Mouse (Mus musculus): ENCODE measurements around the gene Safb.

Gene Safb

GRCm38 (mm10) chr17:56643237-56643636 lies 58.6 kb downstream of the Safb start:
- DNase-seq (ENCODE audit: low read depth, low spot score) = no peak

GRCm38 (mm10) chr17:56647546-56647945 lies 62.9 kb downstream of the Safb start:
- no peak for DNase-seq (ENCODE audit: low read depth, low spot score)

GRCm38 (mm10) chr17:56651801-56652200 lies 67.2 kb downstream of the Safb start:
- DNase-seq (ENCODE audit: low read depth, low spot score) = no peak

- no peak for DNase-seq (ENCODE audit: low read depth, low spot score)
Observed at GRCm38 (mm10) chr17:56654771-56655170, 70.1 kb downstream of the Safb start.

- DNase-seq (ENCODE audit: low read depth, low spot score) = no peak
Observed at GRCm38 (mm10) chr17:56655311-56655710, 70.7 kb downstream of the Safb start.
